Mouse (Mus musculus): ENCODE measurements around the gene Tmem259. TPM values are rescaled to one million over a fixed set of nuclear protein-coding genes. Genes with fewer than 3 reads are reported as not detected.

The Tmem259 gene
- polyA plus RNA-seq, 1 experiment: 293 TPM

GRCm38 (mm10) chr10:79933145-79933679 lies 50.9 kb downstream of the Tmem259 start:
- no peak for TF ChIP-seq GATA1 (IDR thresholded peaks at IDR 0.05; ENCODE audit: borderline replicate concordance, low read length)
- no peak for TF ChIP-seq FLI1 (IDR thresholded peaks at IDR 0.05; ENCODE audit: low read length)
- Histone ChIP-seq H3K27me3 (replicated peaks) (no peaks in the 10 kb centered on the region), H3K4me1 (peaks cover 96% of the 10 kb centered on the region), H3K9me3 (no peaks in the 10 kb centered on the region), H3K4me3 (replicated peaks) (peak overlapping the region; percentile 8), H3K36me3 (replicated peaks; ENCODE audit: low read length) (peaks cover 87% of the 10 kb centered on the region)

GRCm38 (mm10) chr10:79932736-79933135 lies 51.4 kb downstream of the Tmem259 start:
- TF ChIP-seq FLI1 (IDR thresholded peaks at IDR 0.05; ENCODE audit: low read length): no peak
- TF ChIP-seq GATA1 (IDR thresholded peaks at IDR 0.05; ENCODE audit: borderline replicate concordance, low read length): no peak
- no peak overlapping the region for H3K4me3 ChIP-seq (replicated peaks)
- H3K27me3 ChIP-seq (replicated peaks): no peaks in the 10 kb centered on the region
- peaks cover 91% of the 10 kb centered on the region for H3K4me1 ChIP-seq
- H3K9me3 ChIP-seq: no peaks in the 10 kb centered on the region
- peaks cover 82% of the 10 kb centered on the region for H3K36me3 ChIP-seq (replicated peaks; ENCODE audit: low read length)

- Histone ChIP-seq H3K9me3 (no peaks in the 10 kb centered on the region), H3K4me3 (replicated peaks) (no peak overlapping the region), H3K4me1 (peaks cover 82% of the 10 kb centered on the region), H3K27me3 (replicated peaks) (no peaks in the 10 kb centered on the region), H3K36me3 (replicated peaks; ENCODE audit: low read length) (peaks cover 73% of the 10 kb centered on the region)
- no peak for TF ChIP-seq GATA1 (IDR thresholded peaks at IDR 0.05; ENCODE audit: borderline replicate concordance, low read length)
- no peak for TF ChIP-seq FLI1 (IDR thresholded peaks at IDR 0.05; ENCODE audit: low read length)
Measured at GRCm38 (mm10) chr10:79931797-79932196, 52.3 kb downstream of the Tmem259 start.

- peak overlapping the region; percentile 56 for H3K4me3 ChIP-seq (replicated peaks)
- no peaks in the 10 kb centered on the region for H3K27me3 ChIP-seq (replicated peaks)
- peaks cover 79% of the 10 kb centered on the region for H3K4me1 ChIP-seq
- TF ChIP-seq FLI1 (IDR thresholded peaks at IDR 0.05; ENCODE audit: low read length) (no peak), GATA1 (IDR thresholded peaks at IDR 0.05; ENCODE audit: borderline replicate concordance, low read length) (no peak)
- H3K9me3 ChIP-seq: no peaks in the 10 kb centered on the region
- H3K36me3 ChIP-seq (replicated peaks; ENCODE audit: low read length): peaks cover 63% of the 10 kb centered on the region
Measured at GRCm38 (mm10) chr10:79930826-79931186, 53.3 kb downstream of the Tmem259 start.

- H3K4me1 ChIP-seq: peaks cover 79% of the 10 kb centered on the region
- H3K9me3 ChIP-seq: no peaks in the 10 kb centered on the region
- H3K36me3 ChIP-seq (replicated peaks; ENCODE audit: low read length): peaks cover 57% of the 10 kb centered on the region
- TF ChIP-seq FLI1 (IDR thresholded peaks at IDR 0.05; ENCODE audit: low read length): no peak
- TF ChIP-seq GATA1 (IDR thresholded peaks at IDR 0.05; ENCODE audit: borderline replicate concordance, low read length): no peak
- peak overlapping the region; percentile 95 for H3K4me3 ChIP-seq (replicated peaks)
- no peaks in the 10 kb centered on the region for H3K27me3 ChIP-seq (replicated peaks)
Measured at GRCm38 (mm10) chr10:79929967-79930825, 53.9 kb downstream of the Tmem259 start.

- peaks cover 76% of the 10 kb centered on the region for H3K4me1 ChIP-seq
- peaks cover 46% of the 10 kb centered on the region for H3K36me3 ChIP-seq (replicated peaks; ENCODE audit: low read length)
- peak overlapping the region; percentile 95 for H3K4me3 ChIP-seq (replicated peaks)
- H3K27me3 ChIP-seq (replicated peaks): no peaks in the 10 kb centered on the region
- no peaks in the 10 kb centered on the region for H3K9me3 ChIP-seq
- TF ChIP-seq FLI1 (IDR thresholded peaks at IDR 0.05; ENCODE audit: low read length): no peak
- no peak for TF ChIP-seq GATA1 (IDR thresholded peaks at IDR 0.05; ENCODE audit: borderline replicate concordance, low read length)
Measured at GRCm38 (mm10) chr10:79928907-79929701, 55.0 kb downstream of the Tmem259 start.

- H3K9me3 ChIP-seq: no peaks in the 10 kb centered on the region
- TF ChIP-seq GATA1 (IDR thresholded peaks at IDR 0.05; ENCODE audit: borderline replicate concordance, low read length): no peak
- TF ChIP-seq FLI1 (IDR thresholded peaks at IDR 0.05; ENCODE audit: low read length): no peak
- peaks cover 37% of the 10 kb centered on the region for H3K36me3 ChIP-seq (replicated peaks; ENCODE audit: low read length)
- no peaks in the 10 kb centered on the region for H3K27me3 ChIP-seq (replicated peaks)
- H3K4me1 ChIP-seq: peaks cover 76% of the 10 kb centered on the region
- H3K4me3 ChIP-seq (replicated peaks): peak overlapping the region; percentile 95
Measured at GRCm38 (mm10) chr10:79928030-79928694, 56.0 kb downstream of the Tmem259 start.

- H3K4me3 ChIP-seq (replicated peaks): peak overlapping the region; percentile 95
- H3K9me3 ChIP-seq: no peaks in the 10 kb centered on the region
- peaks cover 76% of the 10 kb centered on the region for H3K4me1 ChIP-seq
- H3K27me3 ChIP-seq (replicated peaks): no peaks in the 10 kb centered on the region
- peaks cover 35% of the 10 kb centered on the region for H3K36me3 ChIP-seq (replicated peaks; ENCODE audit: low read length)
- TF ChIP-seq GATA1 (IDR thresholded peaks at IDR 0.05; ENCODE audit: borderline replicate concordance, low read length) (no peak), FLI1 (IDR thresholded peaks at IDR 0.05; ENCODE audit: low read length) (no peak)
Measured at GRCm38 (mm10) chr10:79927324-79928029, 56.7 kb downstream of the Tmem259 start.

Data from megakaryocyte, embryonic 14.5 days (primary cell).